Mouse (Mus musculus): ENCODE data around the gene Ttc28. TPM values are rescaled to one million over a fixed set of nuclear protein-coding genes. Genes with fewer than 3 reads are reported as not detected.

The Ttc28 gene
- polyA plus RNA-seq, 1 experiment from 2014 or later = 21.3 TPM

- WGBS = 63% methylated on average over 12 of the region's 12 CpGs
- Histone ChIP-seq H3K9me3 (no peaks in the 10 kb centered on the region), H3K36me3 (peaks cover 50% of the 10 kb centered on the region), H3K4me3 (replicated peaks) (no peak overlapping the region), H3K27ac (peak overlapping the region; percentile 75), H3K27me3 (peaks cover 14% of the 10 kb centered on the region), H3K9ac (replicated peaks) (peak overlapping the region; percentile 48; the same call in 1 of the 2 replicates), H3K4me1 (replicated peaks) (peaks cover 81% of the 10 kb centered on the region), H3K4me2 (replicated peaks) (no peak overlapping the region)
- ATAC-seq = no peak
These were observed 349.4 kb downstream of the Ttc28 start for GRCm38 (mm10) chr5:111229041-111229394.

GRCm38 (mm10) chr5:111229671-111230070 is 350.1 kb downstream of the Ttc28 start:
- peaks cover 8% of the 10 kb centered on the region for H3K27me3 ChIP-seq
- peaks cover 85% of the 10 kb centered on the region for H3K4me1 ChIP-seq (replicated peaks)
- peaks cover 43% of the 10 kb centered on the region for H3K36me3 ChIP-seq
- H3K27ac ChIP-seq = peak overlapping the region; percentile 75; the same call in 1 of the 2 replicates
- H3K4me2 ChIP-seq (replicated peaks) = no peak overlapping the region
- no peak overlapping the region for H3K9ac ChIP-seq (replicated peaks)
- no peaks in the 10 kb centered on the region for H3K9me3 ChIP-seq
- 62% methylated on average over 3 of the region's 3 CpGs for whole genome bisulfite sequencing
- ATAC-seq = no peak
- H3K4me3 ChIP-seq (replicated peaks) = no peak overlapping the region

GRCm38 (mm10) chr5:111231044-111231443 is 351.4 kb downstream of the Ttc28 start:
- H3K4me2 ChIP-seq (replicated peaks) = no peak overlapping the region
- H3K9ac ChIP-seq (replicated peaks) = 0 out of 2 replicates have a peak overlapping the region, but pooled peaks have one; percentile 41
- H3K27ac ChIP-seq = peak overlapping the region; percentile 51
- H3K4me1 ChIP-seq (replicated peaks) = peaks cover 80% of the 10 kb centered on the region
- 0 out of 2 replicates have a peak, but pooled peaks cover under 1% of the 10 kb centered on the region for H3K27me3 ChIP-seq
- peak; percentile 15; the same call in 1 of the 2 replicates for ATAC-seq
- H3K9me3 ChIP-seq = no peaks in the 10 kb centered on the region
- H3K36me3 ChIP-seq = peaks cover 43% of the 10 kb centered on the region
- H3K4me3 ChIP-seq (replicated peaks) = no peak overlapping the region
- 57% methylated on average over 13 of the region's 13 CpGs for WGBS

GRCm38 (mm10) chr5:111231769-111232168 is 352.2 kb downstream of the Ttc28 start:
- no peak for ATAC-seq
- H3K36me3 ChIP-seq = peaks cover 42% of the 10 kb centered on the region
- H3K4me2 ChIP-seq (replicated peaks) = no peak overlapping the region
- H3K4me1 ChIP-seq (replicated peaks) = peaks cover 75% of the 10 kb centered on the region
- H3K9me3 ChIP-seq = no peaks in the 10 kb centered on the region
- 0 out of 2 replicates have a peak, but pooled peaks cover 4% of the 10 kb centered on the region for H3K27me3 ChIP-seq
- H3K9ac ChIP-seq (replicated peaks) = no peak overlapping the region
- H3K4me3 ChIP-seq (replicated peaks) = no peak overlapping the region
- no peak overlapping the region for H3K27ac ChIP-seq
- WGBS = 32% methylated on average over 1 of the region's 1 CpGs

- H3K36me3 ChIP-seq = peaks cover 51% of the 10 kb centered on the region
These were observed 353.6 kb downstream of the Ttc28 start for GRCm38 (mm10) chr5:111233022-111233709.

GRCm38 (mm10) chr5:111235131-111235530 is 355.5 kb downstream of the Ttc28 start:
- H3K4me3 ChIP-seq (replicated peaks) = no peak overlapping the region
- peaks cover 41% of the 10 kb centered on the region for H3K4me1 ChIP-seq (replicated peaks)
- 0 out of 2 replicates have a peak, but pooled peaks cover 4% of the 10 kb centered on the region for H3K27me3 ChIP-seq
- no peaks in the 10 kb centered on the region for H3K9me3 ChIP-seq
- H3K9ac ChIP-seq (replicated peaks) = no peak overlapping the region
- H3K27ac ChIP-seq = no peak overlapping the region
- H3K4me2 ChIP-seq (replicated peaks) = no peak overlapping the region
- peaks cover 69% of the 10 kb centered on the region for H3K36me3 ChIP-seq
- no peak for ATAC-seq
- 89% methylated on average over 12 of the region's 12 CpGs for WGBS

More at GRCm38 (mm10) chr5:111233022-111233709, 353.6 kb downstream of the Ttc28 start:
- 77% methylated on average over 24 of the region's 24 CpGs for WGBS
- 0 out of 2 replicates have a peak overlapping the region, but pooled peaks have one; percentile 0 for H3K9ac ChIP-seq (replicated peaks)
- H3K4me2 ChIP-seq (replicated peaks) = no peak overlapping the region
- 0 out of 2 replicates have a peak, but pooled peaks cover 4% of the 10 kb centered on the region for H3K27me3 ChIP-seq
- peaks cover 61% of the 10 kb centered on the region for H3K4me1 ChIP-seq (replicated peaks)
- H3K9me3 ChIP-seq = no peaks in the 10 kb centered on the region
- no peak for ATAC-seq
- H3K4me3 ChIP-seq (replicated peaks) = no peak overlapping the region
- 0 out of 2 replicates have a peak overlapping the region, but pooled peaks have one; percentile 31 for H3K27ac ChIP-seq

- Histone ChIP-seq H3K9ac (replicated peaks) (no peak overlapping the region), H3K27ac (no peak overlapping the region), H3K4me3 (replicated peaks) (no peak overlapping the region), H3K4me2 (replicated peaks) (no peak overlapping the region), H3K36me3 (peaks cover 63% of the 10 kb centered on the region), H3K27me3 (0 out of 2 replicates have a peak, but pooled peaks cover 4% of the 10 kb centered on the region), H3K9me3 (no peaks in the 10 kb centered on the region), H3K4me1 (replicated peaks) (peaks cover 27% of the 10 kb centered on the region)
- ATAC-seq = no peak
- WGBS = 84% methylated on average over 9 of the region's 9 CpGs
These were observed 357.6 kb downstream of the Ttc28 start for GRCm38 (mm10) chr5:111237176-111237636.

- ATAC-seq = no peak
- WGBS = 49% methylated on average over 7 of the region's 7 CpGs
- H3K4me2 ChIP-seq (replicated peaks) = no peak overlapping the region
These were observed 359.6 kb downstream of the Ttc28 start for GRCm38 (mm10) chr5:111239223-111239622.

GRCm38 (mm10) chr5:111243447-111244040 is 363.9 kb downstream of the Ttc28 start:
- no peak overlapping the region for H3K4me2 ChIP-seq (replicated peaks)
- WGBS = 18% methylated on average over 14 of the region's 14 CpGs
- no peak overlapping the region for H3K4me3 ChIP-seq (replicated peaks)
- no peak for ATAC-seq
- H3K9me3 ChIP-seq = no peaks in the 10 kb centered on the region
- H3K4me1 ChIP-seq (replicated peaks) = peaks cover 36% of the 10 kb centered on the region
- peak overlapping the region; percentile 54 for H3K27ac ChIP-seq
- no peaks in the 10 kb centered on the region for H3K27me3 ChIP-seq
- H3K36me3 ChIP-seq = peaks cover 17% of the 10 kb centered on the region
- H3K9ac ChIP-seq (replicated peaks) = peak overlapping the region; percentile 42; the same call in 1 of the 2 replicates

More at GRCm38 (mm10) chr5:111239223-111239622, 359.6 kb downstream of the Ttc28 start:
- H3K9ac ChIP-seq (replicated peaks) = no peak overlapping the region
- no peaks in the 10 kb centered on the region for H3K9me3 ChIP-seq
- H3K27ac ChIP-seq = no peak overlapping the region
- H3K36me3 ChIP-seq = peaks cover 51% of the 10 kb centered on the region
- 0 out of 2 replicates have a peak, but pooled peaks cover 4% of the 10 kb centered on the region for H3K27me3 ChIP-seq
- H3K4me3 ChIP-seq (replicated peaks) = no peak overlapping the region
- peaks cover 33% of the 10 kb centered on the region for H3K4me1 ChIP-seq (replicated peaks)

- no peaks in the 10 kb centered on the region for H3K9me3 ChIP-seq
- peaks cover 36% of the 10 kb centered on the region for H3K4me1 ChIP-seq (replicated peaks)
- no peak overlapping the region for H3K9ac ChIP-seq (replicated peaks)
- no peaks in the 10 kb centered on the region for H3K27me3 ChIP-seq
- H3K27ac ChIP-seq = 0 out of 2 replicates have a peak overlapping the region, but pooled peaks have one; percentile 54
- H3K36me3 ChIP-seq = peaks cover 13% of the 10 kb centered on the region
- no peak for ATAC-seq
- no peak overlapping the region for H3K4me2 ChIP-seq (replicated peaks)
- H3K4me3 ChIP-seq (replicated peaks) = no peak overlapping the region
- 45% methylated on average over 9 of the region's 9 CpGs for WGBS
These were observed 364.5 kb downstream of the Ttc28 start for GRCm38 (mm10) chr5:111244061-111244460.

GRCm38 (mm10) chr5:111247571-111248265 is 368.1 kb downstream of the Ttc28 start:
- WGBS = 85% methylated on average over 10 of the region's 10 CpGs
- ATAC-seq = no peak
- Histone ChIP-seq H3K9me3 (no peaks in the 10 kb centered on the region), H3K4me2 (replicated peaks) (no peak overlapping the region), H3K36me3 (no peaks in the 10 kb centered on the region), H3K27ac (no peak overlapping the region), H3K4me3 (replicated peaks) (no peak overlapping the region), H3K27me3 (no peaks in the 10 kb centered on the region), H3K9ac (replicated peaks) (no peak overlapping the region), H3K4me1 (replicated peaks) (peaks cover 26% of the 10 kb centered on the region)
